Mouse (Mus musculus): Measurements from ENCODE around the gene Sox18.

The Sox18 gene

GRCm38 (mm10) chr2:181671326-181671725 is at the start of gene Sox18:
TSS of gene Sox18 (minus strand) at chr2:181671640.
- no peak for DNase-seq (ENCODE audit: low read depth, low spot score)

- DNase-seq (ENCODE audit: low read depth, low spot score), result no peak
Observed at GRCm38 (mm10) chr2:181721200-181721599, 49.8 kb upstream of the Sox18 start.

- DNase-seq (ENCODE audit: low read depth, low spot score), result no peak
Observed at GRCm38 (mm10) chr2:181720061-181720460, 48.6 kb upstream of the Sox18 start.

- no peak for DNase-seq (ENCODE audit: low read depth, low spot score)
Observed at GRCm38 (mm10) chr2:181716991-181717390, 45.6 kb upstream of the Sox18 start.

- DNase-seq (ENCODE audit: low read depth, low spot score), result no peak
Observed at GRCm38 (mm10) chr2:181715382-181715781, 43.9 kb upstream of the Sox18 start.

- DNase-seq (ENCODE audit: low read depth, low spot score), result no peak
Observed at GRCm38 (mm10) chr2:181714903-181715326, 43.5 kb upstream of the Sox18 start, which contains the start of gene Oprl1. TSS of gene Oprl1 (plus strand) at chr2:181715016.

GRCm38 (mm10) chr2:181713749-181714148 is 42.3 kb upstream of the Sox18 start:
- DNase-seq (ENCODE audit: low read depth, low spot score), result no peak

GRCm38 (mm10) chr2:181706668-181707067 is 35.2 kb upstream of the Sox18 start:
- DNase-seq (ENCODE audit: low read depth, low spot score), result no peak

- no peak for DNase-seq (ENCODE audit: low read depth, low spot score)
Observed at GRCm38 (mm10) chr2:181698241-181698640, 26.8 kb upstream of the Sox18 start, which contains the start of gene Lkaaear1. TSS of gene Lkaaear1 (minus strand) at chr2:181698442.

- no peak for DNase-seq (ENCODE audit: low read depth, low spot score)
Observed at GRCm38 (mm10) chr2:181696801-181697420, 25.5 kb upstream of the Sox18 start.

GRCm38 (mm10) chr2:181695776-181696175 is 24.3 kb upstream of the Sox18 start:
- DNase-seq (ENCODE audit: low read depth, low spot score), result no peak

- DNase-seq (ENCODE audit: low read depth, low spot score), result no peak
Observed at GRCm38 (mm10) chr2:181694581-181694980, 23.1 kb upstream of the Sox18 start.

GRCm38 (mm10) chr2:181693339-181694280 is 22.2 kb upstream of the Sox18 start, which contains the start of gene Rgs19:
TSS of gene Rgs19 (minus strand) at chr2:181693977.
- DNase-seq (ENCODE audit: low read depth, low spot score), result no peak

GRCm38 (mm10) chr2:181692304-181692703 is 20.9 kb upstream of the Sox18 start:
- DNase-seq (ENCODE audit: low read depth, low spot score), result no peak

GRCm38 (mm10) chr2:181691571-181691970 is 20.1 kb upstream of the Sox18 start:
- no peak for DNase-seq (ENCODE audit: low read depth, low spot score)

- DNase-seq (ENCODE audit: low read depth, low spot score), result no peak
Observed at GRCm38 (mm10) chr2:181691083-181691482, 19.6 kb upstream of the Sox18 start.

GRCm38 (mm10) chr2:181689466-181690160 is 18.2 kb upstream of the Sox18 start:
- no peak for DNase-seq (ENCODE audit: low read depth, low spot score)

- no peak for DNase-seq (ENCODE audit: low read depth, low spot score)
Observed at GRCm38 (mm10) chr2:181687586-181687985, 16.1 kb upstream of the Sox18 start.

- DNase-seq (ENCODE audit: low read depth, low spot score), result no peak
Observed at GRCm38 (mm10) chr2:181685686-181686085, 14.2 kb upstream of the Sox18 start.

- no peak for DNase-seq (ENCODE audit: low read depth, low spot score)
Observed at GRCm38 (mm10) chr2:181684713-181685112, 13.3 kb upstream of the Sox18 start.

GRCm38 (mm10) chr2:181683381-181683780 is 11.9 kb upstream of the Sox18 start:
- no peak for DNase-seq (ENCODE audit: low read depth, low spot score)

GRCm38 (mm10) chr2:181681978-181682377 is 10.5 kb upstream of the Sox18 start:
- DNase-seq (ENCODE audit: low read depth, low spot score), result no peak
